Mouse (Mus musculus) lung, postnatal 4 days (tissue): ENCODE measurements around the gene Ptgds.

Experiments
- DNase-seq, 2 experiments: peaks; one replicate each; pipeline ENCODE4 v3.0.0; 2021

Ptgds gene

DNA sequence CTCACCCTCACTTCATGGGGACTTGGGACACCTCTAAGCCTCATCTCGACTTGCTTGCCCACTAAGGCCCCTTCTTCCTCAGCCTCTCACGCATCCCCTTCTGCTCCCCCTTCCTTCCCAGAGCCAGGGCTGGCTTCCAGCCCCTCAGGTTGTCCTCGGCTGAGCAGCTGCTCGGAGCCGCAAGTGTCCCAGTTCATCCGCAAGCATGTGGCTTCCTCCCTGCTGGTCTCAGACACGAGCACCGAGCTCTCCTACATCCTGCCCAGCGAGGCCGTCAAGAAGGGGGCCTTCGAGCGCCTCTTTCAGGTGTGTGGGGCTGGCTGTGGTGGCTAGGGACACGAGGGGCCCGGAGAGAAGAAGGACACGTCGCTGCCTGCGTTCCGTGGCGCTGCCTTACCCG is 28.8 kb downstream of the Ptgds start:
- no peak for DNase-seq

DNA sequence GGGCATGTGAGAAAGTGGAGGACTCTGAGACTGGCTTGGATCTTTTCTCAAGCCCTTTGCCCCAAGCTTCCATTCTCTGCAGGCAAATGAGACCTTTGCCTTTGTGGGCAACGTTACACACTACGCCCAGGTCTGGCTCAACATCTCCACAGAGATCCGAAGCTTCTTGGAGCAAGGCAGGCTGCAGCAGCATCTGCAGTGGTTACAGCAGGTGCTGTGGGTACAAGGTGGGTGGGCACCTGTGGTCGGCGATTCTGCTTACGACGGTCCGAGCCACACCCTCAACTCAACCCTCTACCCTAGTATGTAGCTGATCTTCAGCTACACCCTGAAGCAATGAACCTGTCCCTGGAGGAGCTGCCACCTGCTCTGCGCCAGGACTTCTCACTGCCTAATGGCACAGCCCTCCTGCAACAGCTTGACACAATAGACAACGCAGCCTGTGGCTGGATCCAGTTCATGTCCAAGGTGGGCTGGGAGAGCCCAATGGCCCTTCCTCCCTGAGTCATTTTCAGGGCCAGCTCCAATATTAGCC is 33.5 kb downstream of the Ptgds start:
- DNase-seq, result no peak

DNA sequence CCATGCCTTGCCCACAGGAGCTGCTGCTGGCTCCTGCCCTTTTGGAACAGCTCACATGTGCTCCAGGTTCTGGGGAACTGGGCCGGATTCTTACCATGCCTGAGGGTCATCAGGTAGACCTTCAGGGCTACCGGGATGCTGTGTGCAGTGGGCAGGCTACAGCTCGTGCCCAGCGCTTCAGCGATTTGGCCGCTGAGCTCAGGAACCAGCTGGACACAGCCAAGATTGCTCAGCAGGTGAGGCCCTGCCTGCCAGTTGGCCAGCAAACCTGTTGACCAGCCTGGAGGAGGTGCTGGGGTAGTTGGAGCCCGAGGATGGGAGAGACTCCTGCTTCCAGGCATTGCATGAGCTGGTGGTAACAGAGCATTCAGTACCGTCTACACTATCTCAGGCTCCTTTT is 35.6 kb downstream of the Ptgds start:
- no peak for DNase-seq

DNA sequence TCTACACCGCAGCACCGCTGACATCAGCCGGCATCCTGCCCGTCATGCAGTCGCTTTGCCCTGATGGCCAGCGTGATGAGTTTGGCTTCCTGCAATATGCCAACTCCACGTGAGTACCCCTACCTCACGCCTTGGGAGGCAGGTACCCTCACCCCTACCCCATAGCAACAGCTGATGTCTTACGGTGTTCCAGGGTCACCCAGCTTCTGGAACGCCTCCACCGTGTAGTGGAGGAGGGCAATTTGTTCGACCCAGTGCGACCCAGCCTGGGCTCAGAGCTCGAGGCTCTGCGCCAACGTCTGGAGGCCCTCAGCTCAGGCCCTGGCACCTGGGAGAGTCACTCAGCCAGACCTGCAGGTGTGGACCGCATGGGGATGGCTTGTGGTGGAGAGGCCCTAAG is 36.7 kb downstream of the Ptgds start:
- DNase-seq, result no peak

DNA sequence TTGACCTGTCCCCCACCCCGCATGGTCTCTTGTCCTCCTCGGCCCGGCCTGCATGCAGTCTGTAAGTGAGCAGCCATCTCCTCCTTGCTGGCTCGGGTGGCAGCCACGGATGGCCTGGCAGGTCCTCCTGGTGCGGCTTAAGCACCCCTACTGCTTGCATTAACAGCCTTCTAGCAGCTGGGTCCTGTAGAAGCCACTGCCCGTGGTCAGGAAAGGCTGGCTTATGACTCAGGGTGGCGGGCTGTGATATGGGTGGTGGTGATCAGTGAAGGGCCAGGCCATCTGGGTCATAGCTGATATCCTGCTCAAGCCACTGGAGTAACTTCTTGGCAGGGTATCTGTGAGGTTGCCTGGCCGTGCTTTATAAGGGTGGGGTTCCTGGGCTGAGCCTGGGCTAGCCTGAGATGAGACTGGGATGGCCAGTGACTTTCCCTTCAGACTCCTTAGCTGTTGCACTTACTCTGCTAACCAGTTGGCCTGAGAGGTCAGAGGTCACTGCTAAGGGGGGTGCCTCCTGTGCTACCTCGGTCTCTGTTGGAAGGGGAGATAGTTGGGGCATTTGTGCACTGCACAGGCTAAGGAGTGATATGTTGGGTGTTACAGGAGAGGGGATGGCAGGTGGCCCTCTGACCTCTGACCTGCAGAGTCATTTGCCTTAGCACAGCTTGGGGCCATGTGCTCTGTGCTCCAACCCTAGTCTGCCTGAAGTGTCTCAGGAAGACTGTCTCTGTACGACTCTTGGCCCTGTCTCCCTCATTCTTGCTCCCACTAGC is 37.3 kb downstream of the Ptgds start:
- no peak for DNase-seq

DNA sequence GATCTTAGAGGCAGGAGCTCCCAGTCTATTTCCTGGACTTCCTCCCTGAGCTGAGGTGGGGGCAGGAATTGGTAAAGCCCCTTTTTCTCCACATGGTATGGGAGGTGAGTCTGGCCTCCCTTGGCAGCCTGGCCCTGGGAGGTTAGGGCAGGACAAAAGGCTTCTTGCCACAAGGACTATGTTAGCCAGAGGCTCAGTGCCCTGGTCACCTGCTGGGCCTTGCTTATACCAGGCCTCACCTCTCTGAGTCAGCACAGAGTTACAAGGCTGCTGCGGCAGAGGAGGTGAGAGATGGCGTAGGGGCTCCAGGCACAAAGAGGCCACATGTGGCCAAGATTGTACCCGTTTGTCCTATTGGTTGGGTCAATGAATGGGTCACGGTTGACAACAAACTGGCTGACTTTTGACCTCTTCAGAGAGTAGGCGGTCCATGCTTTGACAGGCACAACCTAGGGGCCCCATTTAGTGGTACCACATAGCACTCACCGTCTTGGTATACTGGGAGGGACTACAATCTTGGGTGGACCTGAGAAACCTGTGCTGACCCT is 38.5 kb downstream of the Ptgds start:
- DNase-seq, result no peak

DNA sequence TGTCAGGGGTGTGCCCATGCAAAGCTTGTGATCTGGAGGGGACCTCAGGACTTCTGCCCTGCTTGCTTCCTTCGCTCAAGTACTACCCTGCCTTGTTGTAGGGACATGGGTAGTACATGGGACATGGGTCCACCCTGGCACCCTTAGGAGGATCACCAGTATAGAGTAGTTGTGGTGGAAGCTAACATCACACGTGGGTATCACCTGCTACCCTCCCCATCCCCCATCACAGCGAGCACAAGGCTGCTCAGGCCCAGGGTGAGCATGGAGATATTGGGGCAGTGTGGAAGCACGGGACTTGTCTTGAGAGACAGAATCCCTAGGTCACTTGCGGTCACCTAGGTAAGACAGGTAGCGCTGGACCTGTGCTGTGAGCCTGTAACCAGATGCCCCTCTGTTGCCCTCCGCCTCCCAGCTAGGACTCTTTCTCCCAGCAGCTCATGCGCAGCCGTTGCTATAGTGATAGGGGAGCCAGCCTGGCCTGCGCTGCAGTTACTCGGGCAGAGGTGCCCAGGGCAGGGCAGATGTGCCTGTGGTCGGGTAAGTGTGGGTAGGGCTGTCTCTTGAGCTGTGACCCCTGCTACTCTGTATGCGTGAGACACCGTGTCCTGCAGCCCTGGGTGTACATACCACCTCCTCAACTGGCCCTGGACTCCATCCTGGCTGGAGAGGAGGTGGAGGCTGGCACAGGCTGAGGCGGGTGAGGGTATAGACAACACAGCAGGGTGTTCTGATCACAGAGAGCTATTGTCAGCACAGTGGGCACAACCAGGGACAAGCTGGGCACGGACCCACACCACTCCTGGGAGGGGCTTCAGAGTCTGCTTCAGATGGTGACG is 39.2 kb downstream of the Ptgds start:
- no peak for DNase-seq

DNA sequence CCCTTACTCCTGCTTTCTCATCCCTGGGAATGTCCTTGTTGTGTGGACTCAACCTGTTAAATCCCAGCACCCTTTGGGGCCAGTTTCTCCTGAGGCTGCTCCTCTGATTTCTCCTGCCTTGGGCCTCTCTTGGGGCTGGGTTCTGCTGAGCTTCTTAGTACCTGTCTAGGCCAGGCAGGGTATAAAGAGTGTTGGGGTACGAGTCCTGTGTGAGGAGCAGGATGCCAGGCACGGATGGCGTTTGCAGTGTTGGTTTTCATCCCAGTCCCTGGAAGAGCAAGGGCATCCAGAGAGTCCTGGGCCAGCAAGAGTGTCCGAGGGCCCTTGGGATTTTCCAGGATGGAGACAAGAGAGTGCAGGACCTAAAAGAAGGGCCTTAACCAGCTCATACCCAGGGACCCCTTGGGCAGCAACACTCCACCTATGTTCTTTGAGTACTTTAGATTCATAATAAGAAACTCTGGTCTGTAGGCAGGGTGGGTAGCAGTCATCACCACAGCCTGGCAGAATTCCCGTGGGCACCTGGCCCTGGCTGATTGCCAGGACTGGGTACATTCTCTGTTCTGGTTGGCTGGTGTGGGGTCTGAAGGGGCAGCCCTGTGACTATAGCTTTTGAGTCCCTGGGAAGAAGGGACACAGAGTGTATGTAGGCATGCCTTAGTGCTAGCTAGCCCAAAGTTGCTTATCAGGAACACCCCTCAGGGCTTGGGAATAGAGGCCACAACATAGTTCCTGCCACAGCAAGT is 40.2 kb downstream of the Ptgds start:
- no peak for DNase-seq

DNA sequence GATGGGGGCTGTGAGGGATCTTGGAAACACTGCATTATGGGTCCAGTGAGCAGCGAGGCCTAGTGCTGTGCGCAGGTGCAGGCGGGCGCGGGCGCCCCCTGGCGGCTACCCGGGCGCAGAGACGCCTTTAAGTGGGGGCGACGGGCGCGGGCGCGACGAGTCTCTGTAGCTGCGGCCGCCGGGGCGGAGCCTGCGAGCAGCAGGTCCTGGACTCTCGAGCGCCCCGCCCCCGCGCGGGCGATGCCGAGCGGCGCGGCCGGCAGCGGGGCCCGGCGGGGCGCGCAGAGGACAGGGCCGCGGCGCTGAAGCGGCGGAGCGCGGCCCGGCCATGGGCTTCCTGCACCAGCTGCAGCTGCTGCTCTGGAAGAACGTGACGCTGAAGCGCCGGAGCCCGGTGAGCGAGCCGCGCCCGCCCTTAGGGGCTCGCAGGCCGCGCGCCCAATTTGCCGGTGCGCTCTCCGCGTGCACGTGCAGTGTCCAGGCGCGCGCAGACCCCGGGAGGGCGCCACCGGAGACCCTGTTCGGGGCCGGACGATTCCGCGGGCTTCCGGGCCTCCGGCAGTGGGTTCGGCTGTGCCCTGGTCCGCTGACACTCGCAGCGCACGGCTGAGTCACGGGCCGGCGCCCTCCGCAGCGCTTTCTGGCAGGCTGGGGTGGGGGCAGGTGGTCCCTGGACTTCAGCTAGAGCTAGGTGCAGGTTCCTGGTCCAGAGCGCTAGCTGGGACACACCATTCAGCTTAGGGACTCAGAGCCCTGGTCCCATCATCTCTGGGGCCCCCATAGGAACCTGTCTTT is 41.2 kb downstream of the Ptgds start, which contains the start of gene Abca2:
Abca2 (plus strand) TSS at position 262 of the 795 bp plus-strand sequence.
- peak; percentile 96 for DNase-seq

DNA sequence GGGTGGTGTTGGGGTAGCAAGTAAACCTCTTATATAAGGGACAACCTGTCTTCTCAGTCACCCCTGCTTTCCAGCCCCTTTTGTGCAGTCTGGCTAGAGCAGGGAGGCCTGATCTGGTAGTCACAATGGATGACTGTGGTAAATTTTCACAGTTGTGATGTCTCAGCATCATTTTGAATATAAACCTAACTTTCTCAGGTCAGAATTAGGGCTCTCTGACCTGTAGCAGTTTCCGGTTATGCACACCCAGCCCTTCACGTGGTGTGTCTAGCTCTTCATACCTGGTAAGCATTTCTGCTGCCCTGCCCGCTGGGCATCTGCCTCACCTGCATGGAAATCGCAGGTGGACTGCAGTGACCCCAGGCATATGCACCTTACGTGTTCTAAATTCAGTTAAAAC is 42.6 kb downstream of the Ptgds start:
- DNase-seq, result no peak

DNA sequence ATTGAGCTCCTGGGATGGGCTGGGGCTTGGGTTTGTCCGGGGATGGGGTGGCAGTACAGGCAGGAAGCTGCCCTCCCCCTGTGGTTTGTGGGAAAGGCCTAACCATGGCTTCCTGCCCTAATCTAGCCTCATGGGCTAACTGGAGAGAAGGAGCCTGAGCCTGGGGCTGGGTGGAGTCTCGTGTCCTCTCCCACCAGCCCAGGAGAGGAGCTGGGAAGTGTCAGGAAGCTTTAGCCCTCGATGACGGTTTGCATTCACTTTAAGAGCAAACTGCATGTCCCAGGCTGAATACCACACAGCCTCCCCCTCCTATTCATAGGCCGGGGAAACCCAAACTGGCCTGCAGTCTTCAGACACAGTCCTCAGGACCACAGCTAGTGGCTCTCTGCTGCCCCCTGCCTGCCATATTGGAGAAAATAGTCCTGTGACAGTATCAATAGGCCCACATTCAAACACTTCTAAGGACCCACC is 43.1 kb downstream of the Ptgds start:
- peak in 1 of 2 experiments; percentile 77 for DNase-seq

DNA sequence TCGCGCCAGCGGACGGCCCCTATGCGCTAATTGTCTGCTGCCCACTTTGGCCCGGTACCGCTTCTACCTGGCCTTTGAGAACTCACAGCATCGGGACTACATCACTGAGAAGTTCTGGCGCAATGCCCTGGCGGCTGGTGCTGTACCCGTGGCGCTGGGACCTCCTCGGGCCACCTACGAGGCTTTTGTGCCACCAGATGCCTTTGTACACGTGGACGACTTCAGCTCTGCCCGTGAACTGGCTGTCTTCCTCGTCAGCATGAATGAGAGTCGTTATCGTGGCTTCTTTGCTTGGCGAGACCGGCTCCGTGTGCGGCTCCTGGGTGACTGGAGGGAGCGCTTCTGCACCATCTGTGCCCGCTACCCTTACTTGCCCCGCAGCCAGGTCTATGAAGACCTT is 44.4 kb downstream of the Ptgds start:
- DNase-seq, result no peak

DNA sequence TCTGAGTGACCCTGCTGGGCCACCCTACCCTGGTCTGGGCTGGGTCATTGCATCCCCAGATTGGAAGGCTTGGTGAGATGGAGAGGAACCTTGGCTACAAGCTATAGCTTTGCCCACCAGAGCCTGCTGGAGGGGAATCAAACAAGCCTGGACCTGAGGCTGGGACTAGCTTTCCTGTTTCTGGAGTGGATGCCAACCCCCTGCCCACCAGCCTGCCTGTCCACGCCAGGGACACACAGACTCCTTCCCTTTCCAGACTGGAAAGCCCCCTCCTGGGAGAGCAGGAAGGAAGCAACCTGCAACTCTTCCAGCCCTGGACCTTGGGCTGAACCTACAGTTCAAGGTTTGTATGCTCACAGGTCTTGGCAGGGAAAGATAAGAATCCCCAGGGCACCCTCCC is 46.2 kb downstream of the Ptgds start:
- no peak for DNase-seq

DNA sequence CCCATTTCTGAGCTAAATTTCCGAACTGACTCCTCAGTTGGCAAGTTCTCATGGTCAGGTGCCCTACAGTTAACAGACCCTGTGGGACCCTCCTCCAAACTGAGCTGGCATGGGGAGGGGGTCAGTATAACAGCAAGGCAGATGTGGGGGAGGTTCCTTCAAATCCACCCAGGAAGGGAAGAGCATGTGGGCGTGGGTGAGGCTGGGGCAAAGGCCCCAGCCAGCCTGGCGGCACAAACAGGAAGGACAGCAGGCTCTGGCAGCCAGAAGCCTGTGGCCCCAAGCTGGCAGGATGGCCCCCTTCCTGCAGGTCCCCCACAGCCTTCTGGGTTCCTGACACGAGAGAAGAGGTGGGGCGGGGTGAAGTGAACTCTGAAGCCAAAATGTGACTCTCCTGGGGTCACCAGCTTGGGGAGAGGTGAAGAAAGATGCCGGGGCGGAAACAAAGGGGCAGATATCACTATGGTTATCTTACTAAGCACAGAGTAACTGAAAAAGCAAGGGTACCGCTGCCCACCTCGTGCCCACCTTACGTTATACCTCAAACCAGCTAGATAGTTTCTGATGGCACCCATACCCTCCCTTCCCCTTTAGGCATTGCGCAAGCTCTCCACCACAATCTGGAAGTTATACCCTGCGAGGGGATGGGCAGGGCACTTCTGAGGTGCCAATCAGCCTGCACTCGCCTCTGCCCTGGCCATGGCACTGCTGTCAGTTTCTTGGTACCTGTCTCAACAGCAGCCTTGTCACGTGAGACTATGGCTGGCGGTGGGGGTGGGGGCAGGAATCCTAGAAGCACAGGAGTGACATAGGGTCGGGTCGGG is 47.0 kb downstream of the Ptgds start, which contains the start of gene Fut7:
Fut7 (plus strand) TSS at position 681 of the 824 bp plus-strand sequence.
- peak; percentile 54 to 59 for DNase-seq

DNA sequence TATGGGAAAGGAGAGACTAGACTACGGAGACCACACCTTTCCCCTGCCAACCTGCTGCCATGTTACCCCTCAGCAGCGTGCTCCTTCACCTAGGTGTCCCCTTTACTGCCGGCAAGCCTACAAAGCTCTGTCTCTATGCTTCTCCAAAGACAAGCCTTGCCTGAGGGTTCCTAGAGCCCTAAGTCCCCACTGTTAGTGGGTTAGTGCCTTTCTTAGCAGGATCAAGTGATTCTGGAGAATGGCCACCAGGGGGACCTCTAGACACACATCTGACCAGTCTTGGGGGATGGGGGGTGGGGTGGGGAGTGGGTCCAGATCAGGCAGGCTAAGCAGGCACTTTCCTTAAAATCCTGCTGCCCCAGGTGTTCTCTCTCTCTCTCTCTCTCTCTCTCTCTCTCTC is 48.0 kb downstream of the Ptgds start:
- DNase-seq, result peak in 1 of 2 experiments; percentile 55

DNA sequence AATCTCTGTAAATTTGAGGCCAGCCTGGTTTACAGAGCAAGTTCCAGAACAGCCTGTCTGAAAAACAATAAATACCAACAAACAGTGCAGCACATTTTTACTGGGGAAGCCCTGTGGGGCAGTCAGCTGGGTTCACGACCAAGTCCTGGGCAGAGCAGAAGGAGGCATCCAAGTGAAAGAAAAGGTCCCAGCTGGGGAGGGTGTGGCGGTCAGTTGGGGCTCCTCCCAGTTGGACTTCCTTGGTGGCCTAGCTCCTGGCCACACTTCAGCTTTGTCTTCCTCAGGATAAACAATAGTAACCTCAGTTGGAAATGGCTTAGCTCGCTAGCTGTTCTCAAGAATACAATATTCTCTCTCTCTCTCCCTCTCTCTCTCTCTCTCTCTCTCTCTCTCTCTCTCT is 52.4 kb downstream of the Ptgds start:
- no peak for DNase-seq
